Mouse (Mus musculus) C2C12 (cell line): Measurements from ENCODE around the gene Plxna4.

Experiments
- CTCF ChIP-seq: IDR thresholded peaks from one replicate; pipeline ENCODE4 v1.5.1; 2011; ENCODE audit not compliant: control insufficient read depth, insufficient read depth, insufficient read length
- MAX ChIP-seq: IDR thresholded peaks from one replicate; pipeline ENCODE4 v1.6.1; 2011; ENCODE audit warnings: mild to moderate bottlenecking, control low read depth
- MYOG ChIP-seq: IDR thresholded peaks from one replicate; pipeline ENCODE4 v1.6.1; 2011; ENCODE audit not compliant: control insufficient read depth, insufficient read length; ENCODE audit errors: extremely low read depth

DNA sequence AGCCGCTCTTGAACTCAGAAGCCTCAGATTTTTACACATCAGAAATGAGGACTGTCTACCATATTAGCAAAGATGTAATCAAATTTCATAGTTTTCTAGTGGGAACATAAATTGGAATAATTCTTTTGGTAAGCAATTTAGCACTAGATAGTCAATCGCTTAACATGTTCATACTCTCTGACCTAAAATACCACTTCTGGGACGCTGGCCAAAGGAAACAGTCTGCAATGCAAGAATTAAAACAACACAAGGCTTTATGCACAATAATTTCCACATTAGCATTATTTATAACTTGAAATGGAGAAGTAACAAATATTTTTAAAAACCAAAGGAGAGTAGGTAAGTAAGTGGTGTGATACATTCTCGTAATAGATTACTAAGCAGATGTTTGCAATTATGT lies 170.6 kb downstream of the Plxna4 start:
- TF ChIP-seq CTCF (no peak), MAX (no peak), MYOG (no peak)
